Mouse (Mus musculus) midbrain, embryonic 15.5 days (tissue): ENCODE measurements around the gene Cacng4. TPM values are rescaled to one million over a fixed set of nuclear protein-coding genes. Genes with fewer than 3 reads are reported as not detected.

Source experiments
- ATAC-seq: fragments of 200-750 bp; cut with Nextera tagmentation; replicated peaks from 2 replicates; pipeline ENCODE4 v1.8.0; 2017; ENCODE audit warnings: moderate TSS enrichment
- H3K27ac ChIP-seq: fragments of 300-500 bp; sonication (generic); 2 replicates; pipeline ENCODE4 v1.5.1; 2015; ENCODE audit warnings: mild to moderate bottlenecking, inconsistent platforms
- H3K27me3 ChIP-seq: fragments of 300-500 bp; sonication (generic); replicated peaks from 2 replicates; pipeline ENCODE4 v1.6.1; 2015; ENCODE audit warnings: inconsistent platforms
- H3K36me3 ChIP-seq: fragments of 300-500 bp; sonication (generic); replicated peaks from 2 replicates; pipeline ENCODE4 v1.6.1; 2015; ENCODE audit warnings: inconsistent platforms
- H3K4me1 ChIP-seq: fragments of 300-500 bp; sonication (generic); 2 replicates; pipeline ENCODE4 v1.6.1; 2015; ENCODE audit warnings: inconsistent platforms
- H3K4me2 ChIP-seq: fragments of 300-500 bp; sonication (generic); 2 replicates; pipeline ENCODE4 v1.6.1; 2015; ENCODE audit warnings: inconsistent platforms, mild to moderate bottlenecking, moderate library complexity
- H3K4me3 ChIP-seq: fragments of 300-500 bp; sonication (generic); 2 replicates; pipeline ENCODE4 v1.5.1; 2015; ENCODE audit warnings: mild to moderate bottlenecking, inconsistent platforms
- H3K9ac ChIP-seq: fragments of 300-500 bp; sonication (generic); 2 replicates; pipeline ENCODE4 v1.6.1; 2015; ENCODE audit warnings: mild to moderate bottlenecking, inconsistent platforms
- H3K9me3 ChIP-seq: fragments of 300-500 bp; sonication (generic); 2 replicates; pipeline ENCODE4 v1.6.1; 2016; ENCODE audit warnings: inconsistent platforms
- WGBS: fragments of 180-500 bp; shearing (Covaris S2); methylation state at CpG from one replicate; pipeline ENCODE4 v1.1.7; 2015; ENCODE audit warnings: mixed read lengths; 5-methylcytosine and 5-hydroxymethylcytosine counted together
- polyA plus RNA-seq: library from polyadenylated mRNA; unstranded; fragments of >200 nt; fragmentation: Nextera tagmentation; extraction: Ambion mirVana; gene quantifications from 2 replicates; pipeline ENCODE4 v1.2.1, GENCODE M21; 2015

Cacng4 gene
- polyA plus RNA-seq, 1 experiment from 2014 or later, result 61.5 TPM

- no peaks in the 10 kb centered on the region for H3K36me3 ChIP-seq
- H3K27me3 ChIP-seq, result peaks cover 7% of the 10 kb centered on the region; the same call in 1 of the 2 replicates
- H3K27ac ChIP-seq, result no peak overlapping the region
- WGBS, result 44% methylated on average over 6 of the region's 6 CpGs
- H3K9me3 ChIP-seq, result no peaks in the 10 kb centered on the region
- H3K4me1 ChIP-seq, result peaks cover 30% of the 10 kb centered on the region; the same call in 1 of the 2 replicates
- H3K9ac ChIP-seq, result no peak overlapping the region
- H3K4me3 ChIP-seq, result no peak overlapping the region
- no peak overlapping the region for H3K4me2 ChIP-seq
- ATAC-seq, result no peak
These were observed 89.3 kb downstream of the Cacng4 start for GRCm38 (mm10) chr11:107705060-107705459.

- Histone ChIP-seq H3K4me2 (no peak overlapping the region), H3K27ac (no peak overlapping the region), H3K27me3 (peaks cover 7% of the 10 kb centered on the region; the same call in 1 of the 2 replicates), H3K4me3 (no peak overlapping the region), H3K9me3 (no peaks in the 10 kb centered on the region), H3K9ac (no peak overlapping the region), H3K4me1 (peaks cover 30% of the 10 kb centered on the region; the same call in 1 of the 2 replicates), H3K36me3 (no peaks in the 10 kb centered on the region)
- 38% methylated on average over 27 of the region's 27 CpGs for WGBS
- no peak; the same call in 1 of the 2 replicates for ATAC-seq
These were observed 90.9 kb downstream of the Cacng4 start for GRCm38 (mm10) chr11:107703272-107704134.

- H3K36me3 ChIP-seq, result no peaks in the 10 kb centered on the region
- no peak overlapping the region for H3K27ac ChIP-seq
- 91% methylated on average over 4 of the region's 4 CpGs for WGBS
- no peaks in the 10 kb centered on the region for H3K9me3 ChIP-seq
- peaks cover 13% of the 10 kb centered on the region; the same call in 1 of the 2 replicates for H3K4me1 ChIP-seq
- no peak overlapping the region for H3K9ac ChIP-seq
- H3K4me3 ChIP-seq, result no peak overlapping the region
- ATAC-seq, result no peak
- H3K4me2 ChIP-seq, result no peak overlapping the region
- peaks cover 7% of the 10 kb centered on the region; the same call in 1 of the 2 replicates for H3K27me3 ChIP-seq
These were observed 94.4 kb downstream of the Cacng4 start for GRCm38 (mm10) chr11:107699967-107700366.

- Histone ChIP-seq H3K4me3 (no peak overlapping the region), H3K9ac (no peak overlapping the region), H3K36me3 (0 out of 2 replicates have a peak, but pooled peaks cover under 1% of the 10 kb centered on the region), H3K4me1 (no peaks in the 10 kb centered on the region), H3K27me3 (no peaks in the 10 kb centered on the region), H3K4me2 (no peak overlapping the region), H3K9me3 (no peaks in the 10 kb centered on the region), H3K27ac (no peak overlapping the region)
- no peak for ATAC-seq
- 86% methylated on average over 6 of the region's 6 CpGs for WGBS
These were observed 101.0 kb downstream of the Cacng4 start for GRCm38 (mm10) chr11:107693338-107693737.

GRCm38 (mm10) chr11:107691569-107691968 lies 102.8 kb downstream of the Cacng4 start:
- Histone ChIP-seq H3K4me3 (no peak overlapping the region), H3K36me3 (peaks cover 5% of the 10 kb centered on the region; the same call in 1 of the 2 replicates), H3K4me1 (no peaks in the 10 kb centered on the region), H3K27me3 (no peaks in the 10 kb centered on the region), H3K9me3 (no peaks in the 10 kb centered on the region), H3K27ac (no peak overlapping the region), H3K4me2 (no peak overlapping the region), H3K9ac (no peak overlapping the region)
- no peak for ATAC-seq
- WGBS, result 59% methylated on average over 8 of the region's 8 CpGs

GRCm38 (mm10) chr11:107688480-107688879 lies 105.9 kb downstream of the Cacng4 start:
- Histone ChIP-seq H3K4me1 (peaks cover 7% of the 10 kb centered on the region), H3K27ac (no peak overlapping the region), H3K36me3 (peaks cover 12% of the 10 kb centered on the region; the same call in 1 of the 2 replicates), H3K27me3 (no peaks in the 10 kb centered on the region), H3K9me3 (no peaks in the 10 kb centered on the region), H3K4me3 (no peak overlapping the region), H3K9ac (no peak overlapping the region), H3K4me2 (no peak overlapping the region)
- 96% methylated on average over 10 of the region's 10 CpGs for WGBS
- no peak for ATAC-seq

- peaks cover 12% of the 10 kb centered on the region; the same call in 1 of the 2 replicates for H3K36me3 ChIP-seq
- WGBS, result 87% methylated on average over 20 of the region's 20 CpGs
- no peak overlapping the region for H3K4me3 ChIP-seq
- no peak for ATAC-seq
- peaks cover 23% of the 10 kb centered on the region for H3K4me1 ChIP-seq
- H3K4me2 ChIP-seq, result no peak overlapping the region
- H3K9me3 ChIP-seq, result no peaks in the 10 kb centered on the region
- H3K27ac ChIP-seq, result no peak overlapping the region
- H3K9ac ChIP-seq, result no peak overlapping the region
- H3K27me3 ChIP-seq, result no peaks in the 10 kb centered on the region
These were observed 108.1 kb downstream of the Cacng4 start for GRCm38 (mm10) chr11:107686290-107686689.

GRCm38 (mm10) chr11:107683544-107684465 lies 110.6 kb downstream of the Cacng4 start:
- peak overlapping the region; percentile 39 for H3K27ac ChIP-seq

GRCm38 (mm10) chr11:107682694-107683355 lies 111.5 kb downstream of the Cacng4 start:
- no peak overlapping the region for H3K9ac ChIP-seq
- no peak; the same call in 1 of the 2 replicates for ATAC-seq
- no peak overlapping the region for H3K4me2 ChIP-seq
- H3K4me3 ChIP-seq, result no peak overlapping the region
- WGBS, result 24% methylated on average over 9 of the region's 9 CpGs
- no peaks in the 10 kb centered on the region for H3K9me3 ChIP-seq
- H3K4me1 ChIP-seq, result peaks cover 25% of the 10 kb centered on the region
- H3K27ac ChIP-seq, result peak overlapping the region; percentile 39
- peaks cover 8% of the 10 kb centered on the region; the same call in 1 of the 2 replicates for H3K36me3 ChIP-seq
- no peaks in the 10 kb centered on the region for H3K27me3 ChIP-seq

More at GRCm38 (mm10) chr11:107683544-107684465, 110.6 kb downstream of the Cacng4 start:
- ATAC-seq, result no peak
- no peak overlapping the region for H3K9ac ChIP-seq
- WGBS, result 44% methylated on average over 19 of the region's 19 CpGs
- H3K4me3 ChIP-seq, result no peak overlapping the region
- H3K36me3 ChIP-seq, result peaks cover 12% of the 10 kb centered on the region; the same call in 1 of the 2 replicates
- H3K27me3 ChIP-seq, result no peaks in the 10 kb centered on the region
- H3K4me2 ChIP-seq, result no peak overlapping the region
- H3K9me3 ChIP-seq, result no peaks in the 10 kb centered on the region
- H3K4me1 ChIP-seq, result peaks cover 25% of the 10 kb centered on the region
